Mouse (Mus musculus): Measurements from ENCODE around the gene Prg2. TPM values are rescaled to one million over a fixed set of nuclear protein-coding genes. Genes with fewer than 3 reads are reported as not detected.

The Prg2 gene
- total and polyA plus RNA-seq, 3 experiments: 0.17 to 0.42 TPM; not detected in 1

GRCm38 (mm10) chr2:85007729-85008128 is 27.5 kb downstream of the Prg2 start (continued):
- TF ChIP-seq MEF2A (IDR thresholded peaks at IDR 0.05; ENCODE audit: extremely low read depth, insufficient replicate concordance, low read depth, low read length, poor library complexity, severe bottlenecking) (no peak), EP300 (IDR thresholded peaks at IDR 0.05; ENCODE audit: low read depth in 1 of 2, low read length in 2 of 2) (no peak), CHD2 (IDR thresholded peaks at IDR 0.05; ENCODE audit: low read length) (no peak), ZMIZ1 (IDR thresholded peaks at IDR 0.05; ENCODE audit: low read depth, low read length) (no peak), CHD1 (IDR thresholded peaks at IDR 0.05; ENCODE audit: low read depth, low read length) (no peak), ZKSCAN1 (IDR thresholded peaks at IDR 0.05; ENCODE audit: low read depth, low read length) (no peak), POLR2AphosphoS2 (IDR thresholded peaks at IDR 0.05; ENCODE audit: low read length) (no peak), MXI1 (IDR thresholded peaks at IDR 0.05; ENCODE audit: low read depth, low read length) (no peak), USF2 (IDR thresholded peaks at IDR 0.05; ENCODE audit: borderline replicate concordance in 1 of 2, insufficient read depth in 1 of 2, low read depth in 1 of 2, low read length in 2 of 2) (no peak)

GRCm38 (mm10) chr2:85009212-85009611 is 29.0 kb downstream of the Prg2 start:
- no peaks in the 10 kb centered on the region for H3K79me2 ChIP-seq (ENCODE audit: control insufficient read depth, insufficient read depth, low read length, poor library complexity)
- no peaks in the 10 kb centered on the region for H3K27me3 ChIP-seq (ENCODE audit: control insufficient read depth in 1 of 2, insufficient read depth in 2 of 2, low read length in 2 of 2)
- H3K9ac ChIP-seq (ENCODE audit: control insufficient read depth, low read depth, low read length, poor library complexity, severe bottlenecking): no peak overlapping the region
- peaks cover 0 to 31% of the 10 kb centered on the region in 2 experiments; a peak in 2 of 4 replicates for H3K36me3 ChIP-seq (ENCODE audit: control insufficient read depth in 1 of 2, insufficient read depth in 2 of 2, low read length in 2 of 2)
- H3K27ac ChIP-seq (ENCODE audit: control insufficient read depth, low read depth, low read length): no peak overlapping the region
- H3K4me3 ChIP-seq (ENCODE audit: control insufficient read depth in 1 of 2, insufficient read depth in 1 of 2, low read depth in 2 of 2, low read length in 2 of 2): no peak overlapping the region
- TF ChIP-seq JUND (IDR thresholded peaks at IDR 0.05; ENCODE audit: low read depth, low read length): no peak
- no peak for TF ChIP-seq NRF1 (IDR thresholded peaks at IDR 0.05; ENCODE audit: insufficient read depth, low read depth, low read length, poor library complexity, severe bottlenecking)
- no peak for TF ChIP-seq RCOR1 (IDR thresholded peaks at IDR 0.05; ENCODE audit: low read depth, low read length)
- no peak for TF ChIP-seq KAT2A (conservative IDR thresholded peaks at IDR 0.05; ENCODE audit: low read depth, low read length)
- TF ChIP-seq CHD2 (IDR thresholded peaks at IDR 0.05; ENCODE audit: low read length): no peak
- no peak for TF ChIP-seq ETS1 (IDR thresholded peaks at IDR 0.05; ENCODE audit: low read depth, low read length)
- TF ChIP-seq CHD1 (IDR thresholded peaks at IDR 0.05; ENCODE audit: low read depth, low read length): no peak
- TF ChIP-seq NELFE (IDR thresholded peaks at IDR 0.05; ENCODE audit: low read depth, low read length): no peak
- TF ChIP-seq MAFK (IDR thresholded peaks at IDR 0.05; ENCODE audit: borderline replicate concordance, low read depth, low read length): no peak
- no peak for TF ChIP-seq ZMIZ1 (IDR thresholded peaks at IDR 0.05; ENCODE audit: low read depth, low read length)
- no peak for TF ChIP-seq EP300 (IDR thresholded peaks at IDR 0.05; ENCODE audit: low read depth in 1 of 2, low read length in 2 of 2)
- DNase-seq (ENCODE audit: low read depth, low spot score): no peak
- no peaks in the 10 kb centered on the region for H3K9me3 ChIP-seq (replicated peaks; ENCODE audit: insufficient read depth, low read length)
- H3K4me1 ChIP-seq (ENCODE audit: control insufficient read depth in 1 of 2, insufficient read depth in 2 of 2, low read length in 2 of 2): peaks cover 22 to 26% of the 10 kb centered on the region in 2 experiments

Measured in MEL (cell line).